Mouse (Mus musculus) stomach, embryonic 16.5 days (tissue): ENCODE measurements at regions not wholly inside any gene's neighbourhood (a gene's known extent, or its start where the extent isn't known, plus 50 kb on each side); places are given as distances from the start of the nearest gene placed in this dataset.

Experiments
- ATAC-seq: fragments of 200-750 bp; cut with Nextera tagmentation; 2 replicates; pipeline ENCODE4 v1.8.0; 2017; ENCODE audit warnings: moderate number of reproducible peaks, moderate TSS enrichment; ENCODE audit not compliant: insufficient read depth, low FRiP score
- H3K27ac ChIP-seq: fragments of 300-500 bp; sonication (generic); 2 replicates; pipeline ENCODE4 v1.5.1; 2014; ENCODE audit warnings: low read length
- H3K27me3 ChIP-seq: fragments of 300-500 bp; sonication (generic); 2 replicates; pipeline ENCODE4 v1.6.1; 2014; ENCODE audit warnings: low read length, control low read depth, mixed read lengths; ENCODE audit not compliant: control insufficient read depth, insufficient read depth
- H3K36me3 ChIP-seq: fragments of 300-500 bp; sonication (generic); 2 replicates; pipeline ENCODE4 v1.6.1; 2014; ENCODE audit warnings: low read length; ENCODE audit not compliant: control insufficient read depth, insufficient read depth
- H3K4me1 ChIP-seq: fragments of 300-500 bp; sonication (generic); 2 replicates; pipeline ENCODE4 v1.6.1; 2014; ENCODE audit warnings: low read length, control low read depth, mixed read lengths; ENCODE audit not compliant: control insufficient read depth, insufficient read depth
- H3K4me2 ChIP-seq: fragments of 300-500 bp; sonication (generic); 2 replicates; pipeline ENCODE4 v1.6.1; 2014; ENCODE audit warnings: low read depth, low read length, mixed read lengths
- H3K4me3 ChIP-seq: fragments of 300-500 bp; sonication (generic); replicated peaks from 2 replicates; pipeline ENCODE4 v1.5.1; 2014; ENCODE audit warnings: mild to moderate bottlenecking, low read length
- H3K9ac ChIP-seq: fragments of 300-500 bp; sonication (generic); 2 replicates; pipeline ENCODE4 v1.6.1; 2014; ENCODE audit warnings: low read length
- H3K9me3 ChIP-seq: fragments of 300-500 bp; sonication (generic); replicated peaks from 2 replicates; pipeline ENCODE4 v1.6.1; 2016; ENCODE audit warnings: low read length, control low read depth; ENCODE audit not compliant: control insufficient read depth
- WGBS: fragments of 180-500 bp; shearing (Covaris S2); extraction: QIAGEN DNeasy Blood & Tissue Kit; methylation state at CpG from one replicate; pipeline ENCODE4 v1.1.7; 2014; 5-methylcytosine and 5-hydroxymethylcytosine counted together

- ATAC-seq = no peak
- 66% methylated on average over 3 of the region's 3 CpGs for WGBS
These were observed 123.3 kb upstream of the Slc22a23 start for GRCm38 (mm10) chr13:34468132-34468748.

GRCm38 (mm10) chr13:34465862-34466430 is 121.0 kb upstream of the Slc22a23 start:
- ATAC-seq = no peak
- Histone ChIP-seq H3K27me3 (no peaks in the 10 kb centered on the region), H3K9ac (no peak overlapping the region), H3K4me1 (peaks cover 11% of the 10 kb centered on the region), H3K27ac (no peak overlapping the region), H3K4me3 (no peak overlapping the region), H3K4me2 (no peak overlapping the region), H3K9me3 (no peaks in the 10 kb centered on the region), H3K36me3 (no peaks in the 10 kb centered on the region)

More at GRCm38 (mm10) chr13:34468132-34468748, 123.3 kb upstream of the Slc22a23 start:
- Histone ChIP-seq H3K4me1 (peaks cover 1% of the 10 kb centered on the region), H3K9me3 (no peaks in the 10 kb centered on the region), H3K27me3 (no peaks in the 10 kb centered on the region), H3K4me3 (no peak overlapping the region), H3K27ac (no peak overlapping the region), H3K36me3 (no peaks in the 10 kb centered on the region), H3K4me2 (no peak overlapping the region), H3K9ac (no peak overlapping the region)

GRCm38 (mm10) chr13:34465456-34465855 is 120.5 kb upstream of the Slc22a23 start:
- WGBS = 75% methylated on average over 5 of the region's 5 CpGs
- no peak for ATAC-seq

GRCm38 (mm10) chr13:34464221-34464620 is 119.2 kb upstream of the Slc22a23 start:
- WGBS = 82% methylated on average over 4 of the region's 4 CpGs
- H3K36me3 ChIP-seq = no peaks in the 10 kb centered on the region
- H3K4me2 ChIP-seq = no peak overlapping the region
- no peaks in the 10 kb centered on the region for H3K9me3 ChIP-seq
- H3K4me1 ChIP-seq = peaks cover 11% of the 10 kb centered on the region
- no peak overlapping the region for H3K27ac ChIP-seq
- ATAC-seq = no peak
- H3K27me3 ChIP-seq = no peaks in the 10 kb centered on the region
- no peak overlapping the region for H3K4me3 ChIP-seq
- no peak overlapping the region for H3K9ac ChIP-seq

More at GRCm38 (mm10) chr13:34465456-34465855, 120.5 kb upstream of the Slc22a23 start:
- H3K27me3 ChIP-seq = no peaks in the 10 kb centered on the region
- H3K9me3 ChIP-seq = no peaks in the 10 kb centered on the region
- peaks cover 11% of the 10 kb centered on the region for H3K4me1 ChIP-seq
- no peak overlapping the region for H3K9ac ChIP-seq
- H3K4me3 ChIP-seq = no peak overlapping the region
- H3K36me3 ChIP-seq = no peaks in the 10 kb centered on the region
- H3K4me2 ChIP-seq = no peak overlapping the region
- no peak overlapping the region for H3K27ac ChIP-seq

DNA sequence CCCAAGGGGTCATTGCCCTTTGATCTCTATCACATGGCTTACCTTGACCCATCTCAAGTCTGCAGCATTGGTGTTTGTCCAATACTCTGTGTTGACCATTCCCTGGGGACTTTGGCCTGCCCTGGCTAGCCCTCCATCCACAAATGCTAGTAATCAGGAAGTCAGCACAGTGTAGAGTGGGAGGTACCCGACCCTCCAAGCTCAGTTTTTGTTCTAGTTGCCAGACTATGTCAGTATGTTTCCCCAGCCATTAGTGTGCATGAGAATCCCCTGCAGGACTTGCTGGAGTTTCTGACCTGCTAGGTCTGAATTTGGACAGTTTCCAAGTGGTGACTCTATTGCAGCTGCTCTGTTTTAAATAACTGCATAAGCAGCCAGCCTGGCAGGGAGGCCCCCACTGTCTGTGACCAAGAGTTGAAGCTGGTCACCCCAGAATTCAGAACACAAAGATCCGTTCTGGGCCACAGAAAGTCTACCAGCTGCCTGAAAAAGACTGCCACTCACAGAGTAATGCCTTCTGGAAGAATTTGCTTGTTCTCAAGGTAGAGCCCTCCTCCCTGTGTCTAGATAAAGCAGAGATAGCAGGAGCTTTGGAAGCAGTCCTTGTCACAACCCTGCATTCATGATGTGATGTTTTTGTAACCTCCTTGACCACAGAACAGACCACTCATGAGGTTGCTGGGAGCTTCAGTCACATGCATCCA is 118.0 kb upstream of the Slc22a23 start:
- Histone ChIP-seq H3K27me3 (no peaks in the 10 kb centered on the region), H3K9ac (no peak overlapping the region), H3K27ac (no peak overlapping the region), H3K4me2 (no peak overlapping the region), H3K4me3 (no peak overlapping the region), H3K9me3 (no peaks in the 10 kb centered on the region), H3K4me1 (peaks cover 11% of the 10 kb centered on the region), H3K36me3 (no peaks in the 10 kb centered on the region)
- ATAC-seq = peak; percentile 58
- WGBS = 24% methylated on average over 2 of the region's 2 CpGs

GRCm38 (mm10) chr13:34462206-34462807 is 117.3 kb upstream of the Slc22a23 start:
- Histone ChIP-seq H3K4me2 (no peak overlapping the region), H3K4me1 (peaks cover 11% of the 10 kb centered on the region), H3K4me3 (no peak overlapping the region), H3K27ac (no peak overlapping the region), H3K9ac (no peak overlapping the region), H3K27me3 (no peaks in the 10 kb centered on the region), H3K36me3 (no peaks in the 10 kb centered on the region), H3K9me3 (no peaks in the 10 kb centered on the region)
- 74% methylated on average over 6 of the region's 6 CpGs for WGBS
- ATAC-seq = peak; percentile 66; the same call in 1 of the 2 replicates

GRCm38 (mm10) chr13:34460969-34461368 is 116.0 kb upstream of the Slc22a23 start:
- Histone ChIP-seq H3K4me3 (no peak overlapping the region), H3K36me3 (no peaks in the 10 kb centered on the region), H3K4me1 (peaks cover 12% of the 10 kb centered on the region), H3K9me3 (no peaks in the 10 kb centered on the region), H3K27ac (no peak overlapping the region), H3K4me2 (no peak overlapping the region), H3K27me3 (no peaks in the 10 kb centered on the region), H3K9ac (no peak overlapping the region)
- WGBS = 34% methylated on average over 4 of the region's 4 CpGs
- ATAC-seq = no peak

GRCm38 (mm10) chr13:34456051-34456450 is 111.1 kb upstream of the Slc22a23 start:
- 31% methylated on average over 3 of the region's 3 CpGs for whole genome bisulfite sequencing
- Histone ChIP-seq H3K27me3 (no peaks in the 10 kb centered on the region), H3K4me2 (no peak overlapping the region), H3K9ac (no peak overlapping the region), H3K36me3 (no peaks in the 10 kb centered on the region), H3K4me3 (no peak overlapping the region), H3K27ac (no peak overlapping the region), H3K4me1 (peaks cover 4% of the 10 kb centered on the region; the same call in 1 of the 2 replicates), H3K9me3 (no peaks in the 10 kb centered on the region)
- peak; percentile 53; the same call in 1 of the 2 replicates for ATAC-seq

DNA sequence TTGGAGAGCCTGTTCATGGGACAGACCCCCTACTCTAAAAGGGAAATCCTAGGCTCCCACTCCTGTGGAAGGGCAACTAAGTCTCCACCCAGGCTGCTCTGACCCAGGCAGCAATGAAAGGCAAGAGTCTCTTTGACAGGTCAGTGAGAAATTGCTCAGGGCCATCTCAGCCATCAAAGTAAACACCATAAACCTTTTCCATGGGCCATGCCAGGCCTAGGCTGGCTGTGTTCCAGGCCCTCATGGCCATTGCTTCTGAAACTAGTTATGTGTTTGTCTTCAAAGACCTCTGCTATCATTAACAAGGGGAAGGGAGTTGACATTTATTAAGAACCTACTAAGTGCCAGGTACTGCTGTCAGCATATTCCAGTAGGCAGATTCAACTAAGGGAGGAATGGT is 101.8 kb upstream of the Slc22a23 start:
- H3K27me3 ChIP-seq = no peaks in the 10 kb centered on the region
- H3K4me3 ChIP-seq = no peak overlapping the region
- ATAC-seq = no peak
- H3K36me3 ChIP-seq = no peaks in the 10 kb centered on the region
- H3K4me1 ChIP-seq = no peaks in the 10 kb centered on the region
- no peak overlapping the region for H3K4me2 ChIP-seq
- H3K9me3 ChIP-seq = no peaks in the 10 kb centered on the region
- H3K9ac ChIP-seq = no peak overlapping the region
- H3K27ac ChIP-seq = no peak overlapping the region
